Mouse (Mus musculus): ENCODE results near the gene Fxr1. TPM values are rescaled to one million over a fixed set of nuclear protein-coding genes. Genes with fewer than 3 reads are reported as not detected.

The Fxr1 gene
- polyA plus RNA-seq, 1 experiment from 2014 or later: 35.6 TPM

GRCm38 (mm10) chr3:34072726-34073125 is 53.0 kb downstream of the Fxr1 start:
- Histone ChIP-seq H3K36me3 (peaks cover 35% of the 10 kb centered on the region), H3K9ac (no peak overlapping the region), H3K9me3 (no peaks in the 10 kb centered on the region), H3K27me3 (no peaks in the 10 kb centered on the region), H3K4me2 (no peak overlapping the region), H3K27ac (replicated peaks) (no peak overlapping the region), H3K4me3 (no peak overlapping the region), H3K4me1 (replicated peaks) (no peaks in the 10 kb centered on the region)
- no peak for ATAC-seq (ENCODE audit: low FRiP score, low read depth)
- WGBS: 94% methylated on average over 6 of the region's 6 CpGs

GRCm38 (mm10) chr3:34076058-34076759 is 56.5 kb downstream of the Fxr1 start:
- Histone ChIP-seq H3K4me2 (no peak overlapping the region), H3K9ac (no peak overlapping the region), H3K27ac (replicated peaks) (no peak overlapping the region), H3K36me3 (peaks cover 43% of the 10 kb centered on the region), H3K4me1 (replicated peaks) (peaks cover 12% of the 10 kb centered on the region), H3K27me3 (no peaks in the 10 kb centered on the region), H3K4me3 (no peak overlapping the region), H3K9me3 (no peaks in the 10 kb centered on the region)
- no peak for ATAC-seq (ENCODE audit: low FRiP score, low read depth)
- 89% methylated on average over 6 of the region's 6 CpGs for WGBS

GRCm38 (mm10) chr3:34080900-34081662 is 61.3 kb downstream of the Fxr1 start, which contains the start of gene Dnajc19:
Dnajc19 (minus strand) TSS chr3:34081321.
- Histone ChIP-seq H3K4me3 (peak within 1 kb of the TSS; percentile 75), H3K27me3 (no peaks in the 10 kb centered on the region), H3K27ac (replicated peaks) (peak within 1 kb of the TSS; percentile 83), H3K9me3 (no peaks in the 10 kb centered on the region), H3K36me3 (peaks cover 13% of the 10 kb centered on the region; the same call in 1 of the 2 replicates), H3K9ac (peak within 1 kb of the TSS; percentile 84), H3K4me2 (peak within 1 kb of the TSS; percentile 64), H3K4me1 (replicated peaks) (peaks cover 20% of the 10 kb centered on the region)
- WGBS: under 1% methylated on average over 50 of the region's 50 CpGs
- peak; percentile 95 for ATAC-seq (ENCODE audit: low FRiP score, low read depth)

- WGBS: 87% methylated on average over 3 of the region's 3 CpGs
- Histone ChIP-seq H3K4me2 (peak overlapping the region; percentile 64), H3K4me1 (replicated peaks) (peaks cover 20% of the 10 kb centered on the region), H3K27ac (replicated peaks) (peak overlapping the region; percentile 83), H3K4me3 (peak overlapping the region; percentile 75), H3K27me3 (no peaks in the 10 kb centered on the region), H3K36me3 (peaks cover 13% of the 10 kb centered on the region; the same call in 1 of the 2 replicates), H3K9ac (peak overlapping the region; percentile 84), H3K9me3 (no peaks in the 10 kb centered on the region)
- ATAC-seq (ENCODE audit: low FRiP score, low read depth): no peak
Measured at GRCm38 (mm10) chr3:34081929-34082328, 62.2 kb downstream of the Fxr1 start.

- no peak overlapping the region for H3K4me3 ChIP-seq
- peaks cover 20% of the 10 kb centered on the region for H3K4me1 ChIP-seq (replicated peaks)
- no peaks in the 10 kb centered on the region for H3K27me3 ChIP-seq
- no peak for ATAC-seq (ENCODE audit: low FRiP score, low read depth)
- WGBS: 82% methylated on average over 5 of the region's 5 CpGs
- no peak overlapping the region for H3K27ac ChIP-seq (replicated peaks)
- H3K4me2 ChIP-seq: no peak overlapping the region
- H3K9ac ChIP-seq: no peak overlapping the region
- H3K36me3 ChIP-seq: peaks cover 4% of the 10 kb centered on the region; the same call in 1 of the 2 replicates
- H3K9me3 ChIP-seq: no peaks in the 10 kb centered on the region
Measured at GRCm38 (mm10) chr3:34083655-34084054, 63.9 kb downstream of the Fxr1 start.

- Histone ChIP-seq H3K27ac (replicated peaks) (no peak overlapping the region), H3K4me3 (no peak overlapping the region), H3K4me1 (replicated peaks) (peaks cover 9% of the 10 kb centered on the region), H3K9ac (no peak overlapping the region), H3K36me3 (no peaks in the 10 kb centered on the region), H3K4me2 (no peak overlapping the region), H3K27me3 (no peaks in the 10 kb centered on the region), H3K9me3 (no peaks in the 10 kb centered on the region)
- WGBS: 50% methylated on average over 2 of the region's 2 CpGs
- ATAC-seq (ENCODE audit: low FRiP score, low read depth): no peak
Measured at GRCm38 (mm10) chr3:34102891-34103290, 83.1 kb downstream of the Fxr1 start.

GRCm38 (mm10) chr3:34103902-34104672 is 84.3 kb downstream of the Fxr1 start:
- Histone ChIP-seq H3K9ac (no peak overlapping the region), H3K36me3 (no peaks in the 10 kb centered on the region), H3K4me3 (no peak overlapping the region), H3K27ac (replicated peaks) (no peak overlapping the region), H3K4me1 (replicated peaks) (peaks cover 9% of the 10 kb centered on the region), H3K27me3 (no peaks in the 10 kb centered on the region), H3K9me3 (no peaks in the 10 kb centered on the region), H3K4me2 (peak overlapping the region; percentile 19; the same call in 1 of the 2 replicates)
- peak; percentile 77; the same call in 1 of the 2 replicates for ATAC-seq (ENCODE audit: low FRiP score, low read depth)
- WGBS: 14% methylated on average over 7 of the region's 7 CpGs

GRCm38 (mm10) chr3:34106421-34106820 is 86.7 kb downstream of the Fxr1 start:
- Histone ChIP-seq H3K27me3 (no peaks in the 10 kb centered on the region), H3K4me2 (peak overlapping the region; percentile 14; the same call in 1 of the 2 replicates), H3K27ac (replicated peaks) (no peak overlapping the region), H3K4me1 (replicated peaks) (peaks cover 9% of the 10 kb centered on the region), H3K9ac (no peak overlapping the region), H3K4me3 (no peak overlapping the region), H3K36me3 (no peaks in the 10 kb centered on the region), H3K9me3 (no peaks in the 10 kb centered on the region)
- no peak for ATAC-seq (ENCODE audit: low FRiP score, low read depth)
- WGBS: 30% methylated on average over 9 of the region's 9 CpGs

GRCm38 (mm10) chr3:34107631-34108030 is 87.9 kb downstream of the Fxr1 start:
- H3K36me3 ChIP-seq: no peaks in the 10 kb centered on the region
- peaks cover 9% of the 10 kb centered on the region for H3K4me1 ChIP-seq (replicated peaks)
- H3K9me3 ChIP-seq: no peaks in the 10 kb centered on the region
- no peak overlapping the region for H3K4me3 ChIP-seq
- H3K4me2 ChIP-seq: no peak overlapping the region
- no peak overlapping the region for H3K9ac ChIP-seq
- no peaks in the 10 kb centered on the region for H3K27me3 ChIP-seq
- no peak for ATAC-seq (ENCODE audit: low FRiP score, low read depth)
- H3K27ac ChIP-seq (replicated peaks): no peak overlapping the region
- 77% methylated on average over 3 of the region's 3 CpGs for WGBS

GRCm38 (mm10) chr3:34111941-34112685 is 92.4 kb downstream of the Fxr1 start:
- 78% methylated on average over 11 of the region's 11 CpGs for WGBS
- no peaks in the 10 kb centered on the region for H3K36me3 ChIP-seq
- no peak for ATAC-seq (ENCODE audit: low FRiP score, low read depth)

GRCm38 (mm10) chr3:34115806-34116205 is 96.1 kb downstream of the Fxr1 start:
- no peaks in the 10 kb centered on the region for H3K27me3 ChIP-seq
- ATAC-seq (ENCODE audit: low FRiP score, low read depth): peak; percentile 45; the same call in 1 of the 2 replicates
- no peaks in the 10 kb centered on the region for H3K9me3 ChIP-seq
- peak overlapping the region; percentile 28 for H3K4me2 ChIP-seq
- H3K4me1 ChIP-seq (replicated peaks): peaks cover 3% of the 10 kb centered on the region; the same call in 1 of the 2 replicates
- H3K27ac ChIP-seq (replicated peaks): no peak overlapping the region
- H3K9ac ChIP-seq: no peak overlapping the region
- WGBS: 16% methylated on average over 6 of the region's 6 CpGs
- H3K36me3 ChIP-seq: no peaks in the 10 kb centered on the region
- no peak overlapping the region for H3K4me3 ChIP-seq

More at GRCm38 (mm10) chr3:34111941-34112685, 92.4 kb downstream of the Fxr1 start:
- Histone ChIP-seq H3K4me1 (replicated peaks) (peaks cover 3% of the 10 kb centered on the region; the same call in 1 of the 2 replicates), H3K9me3 (no peaks in the 10 kb centered on the region), H3K9ac (no peak overlapping the region), H3K4me3 (no peak overlapping the region), H3K27me3 (no peaks in the 10 kb centered on the region), H3K4me2 (no peak overlapping the region), H3K27ac (replicated peaks) (no peak overlapping the region)
